Mouse (Mus musculus): ENCODE data around the gene Snx14.
A peak's percentile ranks its signal among the peaks of the same experiment; 100 is the strongest.

Gene Snx14

DNA sequence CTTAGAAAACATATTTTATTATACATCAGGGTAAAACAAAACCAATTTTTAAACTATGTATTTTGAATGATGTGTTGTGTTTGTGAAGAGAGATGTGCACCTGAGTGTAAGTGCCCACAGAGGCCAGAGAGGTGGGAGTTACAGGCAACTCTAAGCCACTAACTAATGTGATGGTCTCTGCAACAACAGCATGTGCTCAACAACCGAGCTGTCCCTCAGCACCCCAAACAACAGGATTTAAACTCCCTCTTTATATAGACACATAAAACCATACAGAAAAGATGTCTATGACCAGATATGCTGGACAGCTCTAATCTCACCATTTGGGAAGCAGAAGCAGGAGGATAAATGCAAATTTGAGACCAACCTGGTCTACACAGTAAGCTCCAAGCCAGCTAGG is 58.2 kb downstream of the Snx14 start:
- DNase-seq (ENCODE audit: low spot score) = no peak

DNA sequence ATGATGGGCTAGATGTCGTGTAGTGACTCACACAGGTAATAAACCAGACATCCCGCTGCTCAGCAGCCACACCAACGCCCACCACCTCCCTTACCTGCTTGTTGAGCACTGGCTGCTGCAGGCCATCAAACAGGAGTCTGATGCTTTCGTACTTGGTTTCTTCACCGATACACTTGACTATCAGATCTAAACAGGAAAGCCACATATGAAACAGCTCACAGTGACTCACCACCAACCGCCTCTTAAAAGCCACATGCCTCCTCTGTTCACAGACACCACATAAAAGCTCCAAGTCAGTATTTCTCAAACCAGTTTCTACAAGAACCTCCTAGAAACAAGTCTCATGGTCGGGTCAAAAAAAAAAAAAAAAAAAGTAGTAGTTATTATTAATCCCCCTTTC is 58.7 kb downstream of the Snx14 start:
- no peak for DNase-seq (ENCODE audit: low spot score)

DNA sequence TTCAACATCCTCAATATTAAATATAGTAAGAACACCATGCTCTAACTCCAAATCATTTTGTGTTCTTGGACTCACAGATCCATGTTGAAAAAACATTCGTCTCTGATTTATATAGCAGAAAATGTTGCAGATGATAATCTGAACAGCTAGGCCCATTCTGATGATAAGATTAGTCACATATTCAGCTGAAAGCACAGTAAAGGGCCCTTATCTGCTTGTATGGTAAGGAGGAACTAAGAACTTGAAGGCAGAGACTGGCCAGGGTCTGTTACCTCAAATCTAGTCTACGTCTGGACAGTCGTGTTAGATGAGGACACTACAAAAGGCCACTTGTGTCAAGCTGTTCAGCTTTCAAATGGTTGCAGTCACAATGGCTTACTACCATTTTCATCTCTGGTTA is 59.7 kb downstream of the Snx14 start:
- DNase-seq (ENCODE audit: low spot score) = no peak

DNA sequence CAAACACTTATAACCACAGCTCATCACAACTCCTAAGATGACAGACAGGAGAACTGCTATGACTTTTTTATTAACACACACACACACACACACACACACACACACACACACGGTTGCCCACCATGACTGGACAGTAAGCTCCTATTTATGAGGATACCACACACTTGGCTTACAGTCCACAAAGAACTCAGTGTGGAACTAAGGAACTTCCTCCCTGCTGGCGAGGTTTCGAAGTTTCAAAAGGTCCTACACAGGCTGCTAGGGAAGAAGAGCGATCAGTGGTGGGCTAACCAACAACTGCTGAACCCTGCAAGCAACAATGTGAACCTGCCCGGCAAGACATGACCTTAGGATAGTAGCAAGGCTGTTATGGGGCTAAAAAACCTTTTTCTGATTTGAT is 61.3 kb downstream of the Snx14 start:
- DNase-seq (ENCODE audit: low spot score) = no peak

DNA sequence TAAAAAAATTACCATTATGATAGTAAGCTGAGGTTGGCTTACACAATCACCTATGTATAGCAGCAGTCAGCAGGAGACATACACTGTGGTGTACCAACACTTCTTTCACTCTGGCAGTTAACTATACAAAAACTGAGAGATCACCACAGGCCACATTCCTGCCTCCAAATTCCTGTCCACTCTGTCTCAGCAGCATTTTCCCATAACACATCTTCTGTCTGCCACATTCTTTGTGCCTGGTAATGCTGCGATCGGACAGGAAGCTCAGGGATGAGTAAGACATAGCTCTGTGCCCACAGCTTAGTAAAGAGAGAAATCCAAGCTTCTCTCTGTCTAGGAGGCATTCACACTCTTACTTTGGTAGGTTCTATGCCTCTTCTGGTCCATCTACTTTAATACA is 65.8 kb downstream of the Snx14 start:
- peak; percentile 11 for DNase-seq (ENCODE audit: low spot score)

DNA sequence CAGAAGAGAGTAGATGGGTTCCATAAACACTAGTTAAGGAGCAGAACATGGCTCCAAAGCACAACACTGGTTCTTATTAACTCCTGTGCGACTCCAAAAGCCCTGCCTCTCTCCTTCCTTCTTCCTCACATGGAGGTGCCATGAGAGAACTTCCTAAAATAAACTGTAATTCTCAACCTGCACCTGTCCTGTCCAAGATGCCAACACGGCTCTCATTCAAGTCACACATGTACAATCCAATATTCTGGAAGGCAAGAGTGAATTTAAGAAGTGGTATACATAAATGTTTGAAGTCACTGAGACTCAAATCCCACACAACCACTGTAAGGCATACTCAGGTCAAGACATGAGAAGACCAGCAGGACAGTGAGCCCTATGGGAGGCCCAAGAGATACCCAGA is 67.6 kb downstream of the Snx14 start:
- DNase-seq (ENCODE audit: low spot score) = no peak

DNA sequence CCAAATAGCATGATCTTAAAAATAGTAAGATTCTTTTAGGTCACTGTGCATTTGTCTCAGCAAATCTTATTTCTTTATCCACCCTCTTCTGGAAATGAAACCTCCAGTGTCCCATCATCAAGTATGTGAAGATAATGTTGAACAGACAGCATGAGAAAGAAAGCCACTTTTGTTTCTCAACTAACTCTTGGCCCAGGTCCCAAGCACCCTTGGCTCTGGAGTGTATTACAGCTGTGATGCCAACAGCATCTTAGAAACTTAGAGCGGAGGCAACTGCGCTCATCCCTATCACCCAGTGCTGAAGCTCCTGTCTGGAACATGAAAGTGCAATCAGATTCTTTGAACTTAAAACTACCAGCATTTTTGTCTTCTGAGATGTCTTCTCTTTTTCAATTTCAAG is 69.1 kb downstream of the Snx14 start:
- DNase-seq (ENCODE audit: low spot score) = no peak

DNA sequence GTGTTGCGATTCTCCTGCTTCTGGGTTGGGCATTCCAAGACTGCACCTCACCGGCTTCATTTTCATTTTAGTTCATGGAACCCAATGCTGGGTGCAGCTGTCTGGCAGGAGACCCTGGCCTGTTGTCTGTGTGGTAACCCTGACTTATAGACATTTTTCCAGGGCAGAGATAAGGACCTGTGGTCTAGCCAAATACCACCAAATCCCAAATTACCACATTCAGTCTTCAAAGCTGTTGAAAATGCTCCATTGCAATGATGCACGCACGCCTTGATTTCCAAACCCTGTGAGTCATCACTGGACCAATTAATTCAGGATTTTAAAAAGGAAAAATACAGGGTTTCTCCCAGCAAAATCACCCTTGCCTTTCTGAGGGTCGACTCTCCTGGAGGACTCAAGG is 70.3 kb downstream of the Snx14 start:
- no peak for DNase-seq (ENCODE audit: low spot score)

DNA sequence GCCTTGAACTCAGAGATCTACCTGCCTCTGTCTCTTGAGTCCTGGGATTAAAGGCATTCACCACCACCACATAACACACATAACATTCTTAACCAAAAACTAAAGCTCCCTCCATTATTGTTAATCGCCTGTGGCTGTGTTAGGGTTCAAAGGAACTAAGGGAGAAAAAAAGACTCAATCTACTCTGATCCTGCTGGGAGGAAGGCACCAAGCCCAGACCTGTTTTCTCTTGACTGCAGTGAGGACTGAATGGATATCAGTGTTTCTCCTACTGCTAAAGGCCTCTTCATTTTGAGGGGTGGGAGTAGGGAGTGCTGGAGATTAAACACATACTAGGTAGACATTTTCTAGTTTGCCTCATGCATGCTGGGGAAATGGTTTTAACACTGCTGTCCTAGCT is 71.0 kb downstream of the Snx14 start:
- no peak for DNase-seq (ENCODE audit: low spot score)

DNA sequence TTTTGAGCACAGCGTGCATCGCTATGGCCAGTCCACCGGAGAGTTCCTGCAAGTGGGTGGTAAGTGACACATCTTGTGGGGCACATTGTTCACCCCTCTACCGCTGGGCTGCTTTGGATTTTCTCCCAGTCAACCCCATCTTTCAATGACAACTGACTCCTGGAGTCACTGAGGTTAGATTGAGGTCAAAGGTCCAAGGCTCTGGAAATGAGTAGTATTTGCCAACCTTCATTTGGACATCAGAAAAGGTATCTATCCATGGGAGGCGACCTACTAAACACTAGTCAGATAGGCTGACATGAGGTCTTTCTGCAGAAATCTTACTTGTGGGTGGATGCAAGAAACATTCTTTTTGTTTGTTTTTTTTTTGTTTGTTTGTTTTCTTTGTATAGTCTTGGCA is 71.4 kb downstream of the Snx14 start:
- no peak for DNase-seq (ENCODE audit: low spot score)

DNA sequence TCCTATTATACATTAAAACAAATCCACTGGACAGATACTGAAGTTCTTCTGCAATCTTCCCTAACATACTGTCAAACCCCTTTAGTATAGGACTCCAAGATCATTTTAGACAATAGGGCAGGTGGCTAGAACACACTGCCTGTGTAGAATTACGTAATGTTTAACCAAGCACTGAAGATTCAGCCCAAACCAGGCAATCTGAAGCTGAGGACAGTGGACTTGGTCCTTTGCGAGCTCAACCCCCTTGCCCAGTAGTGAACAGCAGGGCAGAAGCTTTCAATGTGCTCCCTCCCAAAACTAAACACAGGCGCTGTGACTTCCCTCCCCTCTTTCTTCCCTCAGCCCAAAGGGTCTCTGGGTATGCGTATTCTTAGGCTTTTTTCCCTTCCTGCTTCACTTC is 71.9 kb downstream of the Snx14 start:
- DNase-seq (ENCODE audit: low spot score) = no peak

DNA sequence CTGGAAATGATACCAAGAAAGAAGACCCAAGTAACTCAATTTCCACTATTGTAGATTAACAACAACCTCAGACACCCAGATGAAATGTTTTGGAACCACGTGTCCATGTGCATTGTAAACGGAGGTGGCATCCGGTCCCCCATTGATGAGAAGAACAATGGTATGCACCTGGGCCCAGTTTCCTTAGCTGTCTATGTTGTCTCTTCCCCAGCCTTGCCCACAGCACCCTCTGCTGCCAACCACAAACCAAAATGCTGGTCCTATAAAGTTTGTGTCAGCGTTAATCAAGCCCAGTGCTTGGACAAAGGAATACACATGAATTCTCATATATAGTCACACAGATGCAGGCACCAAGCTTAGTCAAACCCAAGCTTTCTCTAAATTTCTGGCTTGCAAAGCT is 72.5 kb downstream of the Snx14 start:
- no peak for DNase-seq (ENCODE audit: low spot score)

DNA sequence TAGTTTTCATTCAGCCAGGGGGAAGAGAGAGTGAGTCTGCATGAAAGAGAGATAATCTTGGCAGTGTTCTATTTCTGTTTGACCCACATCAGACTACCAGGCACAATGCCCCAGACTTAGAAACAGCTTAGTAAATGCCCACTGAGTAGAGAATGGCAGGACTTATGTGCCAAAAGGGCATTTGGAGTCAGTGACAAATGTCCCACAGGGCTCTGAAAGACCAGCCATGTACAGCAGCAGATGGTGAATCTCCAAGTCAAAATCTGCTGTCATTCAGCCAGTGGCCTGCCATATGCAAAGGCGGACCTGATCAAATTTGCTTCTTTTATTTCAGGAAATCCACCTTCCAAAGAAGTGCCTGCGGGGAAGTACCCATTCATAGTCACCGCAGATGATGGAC is 75.7 kb downstream of the Snx14 start:
- DNase-seq (ENCODE audit: low spot score) = no peak

DNA sequence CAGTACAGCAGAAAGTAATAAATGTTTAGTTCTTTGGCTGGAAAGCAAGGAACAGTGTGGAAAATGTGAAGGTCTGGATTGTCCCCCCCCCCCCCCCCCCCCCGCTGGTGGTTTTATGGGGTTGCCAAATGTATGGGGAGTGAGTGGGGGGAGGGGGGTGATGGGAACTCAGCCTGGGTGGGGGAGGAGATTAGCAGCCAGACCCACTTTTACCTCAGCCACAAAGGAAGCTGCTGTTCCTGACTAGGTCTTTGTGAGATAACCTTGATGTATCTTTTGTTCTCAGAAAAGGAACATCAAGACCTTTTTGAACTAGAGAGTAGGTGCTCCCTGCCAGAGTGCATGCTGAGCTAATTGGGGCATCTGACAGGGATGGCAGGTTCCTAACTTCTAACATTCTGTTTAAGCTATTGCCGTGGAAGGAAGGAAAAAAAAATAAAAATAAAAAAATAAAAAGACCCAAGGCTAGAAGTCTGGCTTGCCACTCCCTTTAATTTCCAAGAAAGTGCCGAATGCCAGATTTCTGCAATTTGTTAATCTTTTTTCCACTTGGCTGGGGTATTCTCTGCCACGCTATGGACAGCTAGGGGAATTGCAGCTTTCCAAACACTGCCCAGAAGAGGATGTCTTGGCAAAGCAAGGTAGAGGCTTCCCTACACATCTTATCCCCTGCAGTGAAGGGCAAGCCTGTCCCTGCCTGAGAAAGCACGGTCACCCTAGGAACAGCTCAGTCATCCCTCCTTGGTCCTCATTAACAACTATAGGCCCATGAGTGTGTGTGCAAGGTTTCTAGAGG is 76.5 kb downstream of the Snx14 start:
- no peak for DNase-seq (ENCODE audit: low spot score)

DNA sequence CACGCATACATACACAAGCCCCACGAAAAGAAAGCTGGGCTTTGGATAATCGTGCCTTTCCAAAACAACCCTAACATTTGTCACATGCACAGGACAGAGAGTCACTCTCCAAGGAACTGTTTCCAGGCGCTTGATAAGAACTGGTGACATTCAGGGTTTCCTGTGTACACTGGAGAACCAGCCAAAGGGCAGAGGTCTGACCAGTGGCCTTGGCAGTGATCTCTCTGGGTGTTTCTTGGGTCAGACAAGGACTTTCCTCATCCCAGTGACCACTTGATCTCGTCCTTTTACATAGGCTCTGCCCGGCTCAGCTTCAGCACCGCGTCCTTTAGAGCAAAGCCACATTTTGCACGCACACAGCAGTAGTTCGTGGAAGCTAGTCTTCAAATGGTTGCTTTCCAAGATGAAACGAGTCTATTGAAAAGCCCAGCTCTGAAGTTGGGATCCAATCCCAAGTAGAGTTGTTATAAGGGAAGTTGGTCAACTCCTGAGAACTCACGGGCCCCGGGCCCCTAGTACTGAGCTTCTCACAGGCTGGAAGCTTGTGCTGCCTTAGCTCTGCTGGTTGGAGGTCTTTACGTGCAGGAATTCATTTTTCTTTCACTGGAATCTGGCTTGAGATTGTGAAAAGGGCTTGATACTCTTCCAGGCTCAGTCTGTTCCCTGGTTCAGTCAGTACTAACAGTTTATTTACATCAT is 77.4 kb downstream of the Snx14 start:
- no peak for DNase-seq (ENCODE audit: low spot score)

DNA sequence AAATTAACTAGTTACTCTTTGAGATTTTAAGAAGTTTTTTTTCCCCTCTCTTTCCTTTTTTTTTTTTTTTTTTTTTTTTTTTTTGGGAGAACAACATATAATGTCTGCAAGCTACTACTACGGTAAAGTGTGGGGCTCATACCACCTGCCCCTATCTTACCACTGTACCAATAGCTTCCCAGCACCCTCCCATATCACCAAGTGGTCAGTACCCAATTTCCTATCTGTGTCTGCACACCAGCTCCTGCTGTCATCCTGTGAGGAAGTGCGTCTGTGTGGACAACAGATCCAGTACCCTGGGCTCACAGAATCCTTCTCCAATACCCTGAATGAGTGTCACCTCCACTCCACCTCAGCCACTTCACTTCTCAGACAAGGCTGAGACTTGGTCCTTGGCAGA is 79.6 kb downstream of the Snx14 start:
- no peak for DNase-seq (ENCODE audit: low spot score)

DNA sequence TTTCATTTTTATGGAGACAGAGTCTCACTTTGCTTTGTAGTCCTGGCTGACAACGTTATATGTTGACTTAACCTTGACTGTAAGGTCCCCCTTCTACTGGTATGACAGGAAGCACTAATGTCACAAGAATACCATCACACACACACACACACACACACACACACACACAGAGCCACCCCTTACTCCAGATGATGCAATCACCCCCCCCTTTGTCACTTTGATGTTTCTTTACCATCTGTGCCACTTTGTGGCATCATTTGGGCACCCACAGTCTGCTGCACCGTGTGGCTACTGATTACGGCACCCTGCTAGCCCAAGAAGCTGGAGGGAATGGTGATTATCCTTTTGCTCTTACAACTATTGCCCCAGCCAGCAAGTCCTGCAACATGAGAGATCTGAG is 81.6 kb downstream of the Snx14 start:
- no peak for DNase-seq (ENCODE audit: low spot score)

DNA sequence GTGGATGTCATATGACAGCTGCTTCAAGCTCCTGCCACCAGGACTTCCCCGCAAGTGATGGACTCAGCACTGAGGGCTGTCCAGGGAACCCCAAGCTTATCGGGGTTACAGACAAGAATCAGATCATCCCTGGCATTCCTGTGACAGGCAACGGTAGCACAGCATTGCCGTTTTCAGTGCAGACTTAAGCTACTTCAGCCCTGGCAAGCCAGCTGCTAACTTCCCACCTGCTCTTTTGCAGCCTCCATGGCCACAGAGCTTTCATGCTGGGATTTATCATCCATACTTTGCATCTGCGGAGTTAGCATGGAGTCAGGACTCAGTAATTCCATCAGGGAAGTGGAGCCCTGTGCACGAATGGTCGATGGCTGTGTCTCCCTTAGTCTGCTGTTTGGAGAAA is 85.3 kb downstream of the Snx14 start:
- no peak for DNase-seq (ENCODE audit: low spot score)

DNA sequence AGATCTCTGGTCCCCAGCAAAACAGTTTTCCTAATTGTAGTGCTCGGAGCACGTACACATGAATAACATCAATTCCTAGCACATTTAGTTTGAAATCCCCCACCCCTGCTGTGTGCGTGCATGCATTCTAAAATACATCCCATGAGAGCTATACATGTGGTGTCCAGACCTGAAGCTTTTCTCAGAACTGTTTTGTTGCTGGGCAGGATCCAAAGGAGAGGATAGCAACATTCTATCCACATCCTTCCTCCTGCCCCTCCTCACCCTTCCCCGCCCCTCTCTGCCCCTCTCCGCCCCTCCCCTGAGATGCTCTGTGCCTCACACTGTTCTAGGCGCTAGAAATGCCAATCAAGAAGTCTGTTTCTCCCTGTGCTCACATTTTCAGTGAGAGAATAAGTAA is 86.0 kb downstream of the Snx14 start:
- no peak for DNase-seq (ENCODE audit: low spot score)

DNA sequence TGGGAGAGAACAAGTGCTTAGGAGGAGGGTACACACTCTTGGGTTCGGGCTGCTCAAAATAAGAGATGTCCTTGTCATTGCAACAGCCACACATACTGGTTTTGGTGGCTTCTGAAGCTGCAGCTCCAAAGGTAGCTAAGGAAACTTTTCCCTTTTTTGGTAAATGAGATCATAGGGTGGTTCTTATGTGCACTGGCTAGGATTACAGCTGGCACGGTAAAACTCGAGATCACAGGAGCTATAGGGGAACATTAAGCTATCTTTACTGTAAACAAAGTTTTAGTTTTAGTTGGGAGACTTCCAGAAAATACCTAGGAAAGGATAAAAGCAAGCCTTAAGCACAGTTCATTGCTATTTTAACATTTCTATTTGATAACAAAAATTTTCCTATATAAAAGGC is 87.6 kb downstream of the Snx14 start:
- DNase-seq (ENCODE audit: low spot score) = no peak

DNA sequence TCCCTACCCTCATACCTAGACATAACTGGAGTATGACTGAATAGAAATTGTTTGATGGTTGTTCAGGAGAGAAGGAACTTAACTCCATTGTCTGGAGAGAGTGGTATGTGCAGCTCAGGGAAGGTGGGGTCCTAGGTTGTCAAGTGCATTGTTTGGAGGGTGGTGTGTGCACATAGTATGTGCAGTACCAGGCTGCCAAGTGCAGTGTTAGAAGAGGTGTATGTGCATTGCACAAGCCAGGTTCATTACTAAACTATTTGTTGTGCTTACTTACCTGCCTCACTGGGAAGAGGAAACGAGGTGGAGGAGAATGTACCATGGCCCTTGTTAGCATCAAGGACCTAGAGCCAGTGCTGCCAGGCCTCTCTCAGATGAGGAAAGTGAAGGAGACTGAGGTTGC is 88.4 kb downstream of the Snx14 start:
- no peak for DNase-seq (ENCODE audit: low spot score)

DNA sequence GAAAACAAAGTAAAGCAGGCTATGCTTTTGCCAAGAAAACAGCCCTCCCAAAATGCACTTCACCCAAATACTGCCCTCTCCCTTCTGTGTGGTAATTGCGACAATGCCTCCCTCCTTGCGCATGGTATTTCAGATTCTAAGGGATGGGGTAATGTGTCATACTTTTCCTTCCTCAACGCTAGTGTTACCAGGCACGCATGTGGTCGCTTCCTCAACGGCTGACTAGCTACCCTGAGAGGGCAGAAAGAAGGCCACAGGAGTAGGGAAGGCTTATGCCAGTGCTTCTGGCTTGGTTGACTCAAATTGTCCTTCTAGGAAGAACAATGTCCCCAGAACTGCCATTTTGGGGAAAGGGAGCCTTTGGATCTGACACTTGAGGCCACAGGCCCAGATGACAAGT is 90.1 kb downstream of the Snx14 start:
- DNase-seq (ENCODE audit: low spot score) = no peak

DNA sequence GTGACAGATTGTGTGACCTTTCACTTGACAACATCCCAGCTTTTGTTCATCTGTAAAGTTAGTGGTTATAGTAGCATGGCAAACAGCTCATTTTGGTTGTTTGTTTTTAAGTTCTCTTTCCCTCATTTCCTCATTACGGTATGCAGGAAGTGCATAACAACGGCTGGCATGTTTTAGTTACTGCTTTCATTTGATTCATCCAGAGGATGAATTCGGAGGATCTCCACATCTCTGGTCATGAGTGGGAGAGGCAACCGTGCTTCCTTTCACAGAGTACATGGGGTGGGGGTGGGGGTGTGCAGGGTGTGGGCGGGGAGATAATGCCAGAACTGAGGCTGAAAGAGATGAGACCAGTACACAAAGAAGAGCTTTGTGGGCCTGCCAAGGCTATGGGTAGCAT is 91.9 kb downstream of the Snx14 start:
- no peak for DNase-seq (ENCODE audit: low spot score)

DNA sequence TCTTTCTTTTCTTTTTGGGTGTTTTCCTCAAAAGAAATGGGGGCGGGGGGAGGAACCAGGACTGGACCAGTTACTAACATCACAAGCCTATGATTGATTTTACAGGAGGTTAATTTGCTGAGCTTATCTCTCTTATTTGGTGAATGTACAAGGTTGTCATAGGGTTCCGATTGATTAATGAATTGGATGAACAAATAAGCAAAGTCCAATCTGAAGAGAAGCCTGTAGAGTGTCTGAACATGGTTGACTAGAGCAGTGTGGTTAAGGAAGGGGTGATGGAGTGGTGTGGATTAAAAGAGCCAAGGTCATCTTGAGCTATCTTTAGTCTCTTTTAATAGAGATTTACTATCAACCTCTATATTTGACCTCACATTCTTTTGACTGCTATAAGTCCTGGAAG is 94.3 kb downstream of the Snx14 start:
- DNase-seq (ENCODE audit: low spot score) = no peak

Data from embryo, embryonic 10 days (tissue).